Mouse (Mus musculus): Measurements from ENCODE around the gene Rims4. TPM values are rescaled to one million over a fixed set of nuclear protein-coding genes. Genes with fewer than 3 reads are reported as not detected.

The Rims4 gene
- total and polyA plus RNA-seq, 3 experiments, result 0.05 TPM; not detected in 2

DNA sequence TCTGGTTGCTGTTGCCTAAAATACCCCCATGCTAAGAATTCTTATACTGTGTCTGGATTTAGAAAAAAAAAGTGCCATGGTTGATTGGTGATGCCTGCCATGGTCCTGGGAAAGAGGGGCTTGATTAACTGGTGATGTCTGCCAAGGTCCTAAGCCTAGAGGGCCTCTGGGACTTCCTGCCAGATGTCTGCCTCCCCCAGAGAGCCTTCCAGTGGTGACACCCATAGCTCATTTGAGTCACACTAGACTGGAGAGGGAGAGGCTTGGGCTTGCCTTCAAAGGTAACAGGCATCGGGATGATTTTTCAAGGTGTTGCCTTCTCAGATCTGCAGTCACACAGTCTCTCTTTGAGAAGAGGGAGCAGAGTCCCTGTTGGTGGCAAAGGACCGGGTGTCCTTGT, 23.3 kb downstream of the Rims4 start:
- DNase-seq (ENCODE audit: low spot score) (no peak), ATAC-seq (ENCODE audit: extremely low read depth, insufficient number of reproducible peaks, low FRiP score, poor library complexity, severe bottlenecking) (no peak)
- Histone ChIP-seq H3K27me3 (ENCODE audit: insufficient read depth, low read length) (no peaks in the 10 kb centered on the region; the same call in 1 of the 2 replicates), H3K4me3 (ENCODE audit: low read depth, low read length) (no peak overlapping the region), H3K9me3 (replicated peaks) (no peaks in the 10 kb centered on the region), H3K36me3 (replicated peaks) (no peaks in the 10 kb centered on the region), H3K4me1 (ENCODE audit: insufficient read depth, low read depth, low read length) (no peaks in the 10 kb centered on the region)
- TF ChIP-seq POLR2AphosphoS5 (IDR thresholded peaks at IDR 0.05; ENCODE audit: insufficient replicate concordance, low read depth, low read length), result no peak
- no peak for TF ChIP-seq CTCF (IDR thresholded peaks at IDR 0.05; ENCODE audit: low read depth, low read length)

DNA sequence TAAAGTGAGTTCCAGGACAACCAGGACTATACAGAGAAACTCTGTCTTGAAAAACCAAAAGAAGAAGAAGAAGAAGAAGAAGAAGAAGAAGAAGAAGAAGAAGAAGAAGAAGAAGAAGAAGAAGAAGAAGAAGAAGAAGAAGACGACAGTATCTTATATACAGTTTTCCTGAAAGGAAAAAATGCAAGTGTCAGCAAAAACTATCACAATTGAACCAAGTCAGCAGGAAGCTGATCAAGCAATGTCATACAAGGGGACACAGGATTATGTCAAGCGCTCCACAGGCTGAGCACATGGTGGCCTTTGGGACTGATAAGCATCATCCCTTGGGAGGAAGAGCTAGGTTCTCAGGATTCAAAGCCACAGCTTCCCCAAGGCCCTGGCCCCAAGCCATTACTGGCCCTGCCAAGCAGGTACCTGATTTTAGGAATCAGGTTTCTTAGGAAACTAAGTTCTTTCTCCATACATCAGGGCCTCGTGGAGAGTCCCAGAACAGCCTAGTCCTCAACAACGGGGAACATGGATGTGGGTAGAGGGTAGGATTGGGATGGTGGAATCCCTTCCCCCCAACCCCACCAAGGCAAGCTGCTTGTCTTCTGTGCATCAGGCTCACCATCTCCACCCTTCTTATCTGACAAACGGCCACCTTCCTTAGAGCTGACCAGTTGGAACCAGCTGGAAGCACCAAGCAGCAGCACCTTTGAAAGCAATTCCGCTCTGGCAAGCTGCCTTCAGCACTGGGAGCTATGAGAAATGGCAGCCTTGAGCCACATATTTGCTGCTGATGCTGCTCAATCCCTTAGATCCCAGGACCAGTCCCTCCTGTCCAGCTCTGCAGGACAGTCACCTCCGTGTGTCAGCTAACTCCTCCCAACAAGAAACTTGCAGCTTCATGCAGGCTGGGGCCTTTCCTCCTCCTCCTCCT, 24.8 kb downstream of the Rims4 start:
- Histone ChIP-seq H3K27me3 (ENCODE audit: insufficient read depth, low read length) (no peaks in the 10 kb centered on the region; the same call in 1 of the 2 replicates), H3K4me1 (ENCODE audit: insufficient read depth, low read depth, low read length) (no peaks in the 10 kb centered on the region), H3K9me3 (replicated peaks) (no peaks in the 10 kb centered on the region), H3K36me3 (replicated peaks) (no peaks in the 10 kb centered on the region), H3K4me3 (ENCODE audit: low read depth, low read length) (no peak overlapping the region)
- no peak for ATAC-seq (ENCODE audit: extremely low read depth, insufficient number of reproducible peaks, low FRiP score, poor library complexity, severe bottlenecking)
- no peak for DNase-seq (ENCODE audit: low spot score)
- no peak for TF ChIP-seq GATA2 (IDR thresholded peaks at IDR 0.05; ENCODE audit: borderline replicate concordance, low read depth, low read length)
- no peak for TF ChIP-seq TAL1 (conservative IDR thresholded peaks at IDR 0.05; ENCODE audit: low read depth, low read length)
- TF ChIP-seq POLR2AphosphoS5 (IDR thresholded peaks at IDR 0.05; ENCODE audit: insufficient replicate concordance, low read depth, low read length), result no peak
- no peak for TF ChIP-seq CTCF (IDR thresholded peaks at IDR 0.05; ENCODE audit: low read depth, low read length)
- no peak for TF ChIP-seq GATA1 (IDR thresholded peaks at IDR 0.05; ENCODE audit: borderline replicate concordance, low read length)

DNA sequence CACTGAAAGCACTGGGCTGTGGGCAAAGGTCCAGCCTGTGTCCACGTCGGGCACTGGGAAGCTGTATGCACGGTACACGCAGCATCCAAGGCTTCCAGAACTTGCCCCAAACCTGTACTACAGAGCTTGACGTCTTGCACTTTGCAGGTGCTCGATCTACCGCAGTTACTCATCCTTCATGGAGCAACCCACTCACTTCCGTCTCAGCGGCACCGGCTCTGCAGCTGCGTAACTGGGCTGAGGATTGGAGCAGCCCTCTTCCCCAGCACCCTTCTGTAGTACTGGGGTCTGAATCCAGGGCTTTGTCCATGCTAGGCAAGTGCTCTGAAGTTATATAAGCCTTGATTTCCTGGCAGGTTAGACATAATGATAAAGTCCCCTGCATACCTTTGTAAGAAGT, 27.2 kb downstream of the Rims4 start:
- no peak overlapping the region for H3K4me3 ChIP-seq (ENCODE audit: low read depth, low read length)
- DNase-seq (ENCODE audit: low spot score) (no peak), ATAC-seq (ENCODE audit: extremely low read depth, insufficient number of reproducible peaks, low FRiP score, poor library complexity, severe bottlenecking) (no peak)
- H3K36me3 ChIP-seq (replicated peaks), result no peaks in the 10 kb centered on the region
- H3K9me3 ChIP-seq (replicated peaks), result no peaks in the 10 kb centered on the region
- TF ChIP-seq TAL1 (conservative IDR thresholded peaks at IDR 0.05; ENCODE audit: low read depth, low read length) (no peak), GATA1 (IDR thresholded peaks at IDR 0.05; ENCODE audit: borderline replicate concordance, low read length) (no peak), CTCF (IDR thresholded peaks at IDR 0.05; ENCODE audit: low read depth, low read length) (no peak)
- no peaks in the 10 kb centered on the region for H3K4me1 ChIP-seq (ENCODE audit: insufficient read depth, low read depth, low read length)
- H3K27me3 ChIP-seq (ENCODE audit: insufficient read depth, low read length), result no peaks in the 10 kb centered on the region; the same call in 1 of the 2 replicates

DNA sequence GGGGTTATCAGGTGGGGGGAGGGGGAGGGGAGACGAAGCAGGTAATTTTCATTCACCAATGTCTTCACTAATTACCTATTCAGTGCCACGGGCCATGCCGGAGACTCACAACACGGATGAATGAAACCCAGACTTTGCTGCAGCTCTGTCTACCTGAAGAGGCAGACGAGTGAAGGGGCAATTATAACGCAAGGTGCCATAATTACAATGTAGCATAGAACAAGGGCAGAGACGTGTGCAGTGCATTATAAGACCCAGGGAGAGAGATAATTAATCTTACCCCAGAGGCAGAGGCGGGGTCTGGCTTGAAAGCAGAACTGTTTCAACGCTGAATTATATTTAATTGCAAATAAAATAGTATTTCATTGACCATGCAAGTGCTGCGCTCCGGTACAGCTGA, 27.9 kb downstream of the Rims4 start:
- no peak for DNase-seq (ENCODE audit: low spot score)
- H3K9me3 ChIP-seq (replicated peaks), result no peaks in the 10 kb centered on the region
- no peak for TF ChIP-seq CTCF (IDR thresholded peaks at IDR 0.05; ENCODE audit: low read depth, low read length)

DNA sequence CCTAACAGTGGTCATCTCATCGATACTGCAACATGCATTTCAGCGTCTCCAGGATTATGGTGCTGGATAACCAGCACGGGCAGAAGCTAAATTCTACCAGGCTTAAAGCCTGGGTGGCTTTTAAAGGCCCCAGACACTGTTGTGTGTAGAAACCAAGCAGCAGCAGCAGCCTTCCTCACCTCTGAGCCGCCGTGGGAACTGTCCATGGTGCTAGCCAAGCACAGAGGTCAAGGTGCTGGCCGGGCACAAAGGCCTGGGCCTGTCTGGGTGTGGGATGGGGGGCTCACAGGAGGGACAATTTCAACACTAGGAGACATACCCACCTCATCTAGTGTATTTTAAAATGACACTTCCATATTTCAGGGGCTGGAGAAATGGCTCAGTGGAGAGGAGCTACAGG, 29.1 kb downstream of the Rims4 start:
- Histone ChIP-seq H3K4me1 (ENCODE audit: insufficient read depth, low read depth, low read length) (no peaks in the 10 kb centered on the region), H3K9me3 (replicated peaks) (no peaks in the 10 kb centered on the region), H3K27me3 (ENCODE audit: insufficient read depth, low read length) (no peaks in the 10 kb centered on the region), H3K4me3 (ENCODE audit: low read depth, low read length) (no peak overlapping the region), H3K36me3 (replicated peaks) (no peaks in the 10 kb centered on the region)
- DNase-seq (ENCODE audit: low spot score) (no peak), ATAC-seq (ENCODE audit: extremely low read depth, insufficient number of reproducible peaks, low FRiP score, poor library complexity, severe bottlenecking) (no peak)
- no peak for TF ChIP-seq CTCF (IDR thresholded peaks at IDR 0.05; ENCODE audit: low read depth, low read length)
- no peak for TF ChIP-seq GATA2 (IDR thresholded peaks at IDR 0.05; ENCODE audit: borderline replicate concordance, low read depth, low read length)
- no peak for TF ChIP-seq TAL1 (conservative IDR thresholded peaks at IDR 0.05; ENCODE audit: low read depth, low read length)
- TF ChIP-seq POLR2AphosphoS5 (IDR thresholded peaks at IDR 0.05; ENCODE audit: insufficient replicate concordance, low read depth, low read length), result no peak

More for the DNA sequence above, 27.9 kb downstream of the Rims4 start:
- ATAC-seq (ENCODE audit: extremely low read depth, insufficient number of reproducible peaks, low FRiP score, poor library complexity, severe bottlenecking), result no peak
- Histone ChIP-seq H3K4me3 (ENCODE audit: low read depth, low read length) (no peak overlapping the region), H3K4me1 (ENCODE audit: insufficient read depth, low read depth, low read length) (no peaks in the 10 kb centered on the region), H3K27me3 (ENCODE audit: insufficient read depth, low read length) (no peaks in the 10 kb centered on the region; the same call in 1 of the 2 replicates), H3K36me3 (replicated peaks) (no peaks in the 10 kb centered on the region)

DNA sequence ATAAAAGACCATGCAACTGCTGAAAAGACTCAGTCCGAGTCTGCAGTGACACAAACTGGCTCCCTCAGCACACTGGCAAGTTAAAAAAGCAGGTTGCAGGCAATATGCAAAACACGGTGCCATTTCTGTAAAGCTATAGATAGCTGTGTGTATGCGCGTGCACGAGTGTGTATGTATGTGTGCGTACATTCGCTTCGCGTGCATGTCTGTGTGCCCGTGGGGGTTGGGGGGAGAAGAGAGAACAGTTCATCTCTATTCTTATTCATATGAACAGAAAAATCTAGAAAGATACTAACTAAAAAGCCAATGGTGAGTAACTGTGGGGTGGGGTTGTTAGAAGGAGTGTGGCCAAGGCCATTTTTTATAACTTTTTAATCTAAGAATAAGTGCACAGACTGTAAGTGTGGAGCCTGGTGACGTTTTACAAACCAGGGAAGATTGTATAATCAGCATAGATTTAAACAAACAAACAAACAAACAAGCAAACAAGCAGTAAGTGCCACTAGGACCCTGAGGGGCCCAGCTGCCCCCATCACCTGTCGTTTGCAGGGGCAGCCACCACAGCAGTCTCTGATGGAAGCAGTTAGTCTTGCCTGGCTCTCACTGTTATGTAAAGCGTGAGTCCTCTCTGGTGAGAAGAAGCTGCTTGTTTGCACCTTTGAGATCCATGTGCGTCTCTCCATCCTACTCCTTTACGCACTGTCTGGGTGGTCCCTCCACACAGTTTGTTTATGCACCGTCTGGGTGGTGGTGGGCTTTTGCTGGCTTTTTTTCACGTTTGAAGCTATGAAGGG, 35.4 kb downstream of the Rims4 start:
- Histone ChIP-seq H3K27me3 (ENCODE audit: insufficient read depth, low read length) (no peaks in the 10 kb centered on the region), H3K36me3 (replicated peaks) (no peaks in the 10 kb centered on the region), H3K4me3 (ENCODE audit: low read depth, low read length) (no peak overlapping the region), H3K4me1 (ENCODE audit: insufficient read depth, low read depth, low read length) (no peaks in the 10 kb centered on the region), H3K9me3 (replicated peaks) (no peaks in the 10 kb centered on the region)
- DNase-seq (ENCODE audit: low spot score), result no peak
- ATAC-seq (ENCODE audit: extremely low read depth, insufficient number of reproducible peaks, low FRiP score, poor library complexity, severe bottlenecking), result no peak
- TF ChIP-seq POLR2AphosphoS5 (IDR thresholded peaks at IDR 0.05; ENCODE audit: insufficient replicate concordance, low read depth, low read length) (no peak), CTCF (IDR thresholded peaks at IDR 0.05; ENCODE audit: low read depth, low read length) (no peak), GATA1 (IDR thresholded peaks at IDR 0.05; ENCODE audit: borderline replicate concordance, low read length) (no peak), TAL1 (conservative IDR thresholded peaks at IDR 0.05; ENCODE audit: low read depth, low read length) (no peak), GATA2 (IDR thresholded peaks at IDR 0.05; ENCODE audit: borderline replicate concordance, low read depth, low read length) (no peak)

Data from G1E (cell line).